9 mouse cellular contexts compared by ENCODE assay signal in genomic region chr11:81996172-81996841, GRCm38 (mm10). TPM values are rescaled to one million over a fixed set of nuclear protein-coding genes. Genes with fewer than 3 reads are reported as not detected.
DNase-seq lines count a peak whose midpoint lies in the region; ATAC-seq and TF ChIP-seq lines count a peak whose summit lies in the region.
"Had no signal": no experiment of that assay in that cellular context is flagged by ENCODE, and none has a peak within 500 bp of the region (broad histone marks: within the 10 kb centered on the region; RNA-seq: fewer than 3 reads in every experiment).

No protein-coding gene starts in this region.

- DNase-seq in 3T3-L1 (ENCODE audit: low read depth, low spot score) (peak; percentile 89), Patski (ENCODE audit: low read depth, low spot score) (no peak)
- DNase-seq in cerebellum, postnatal 14 days, result peak; percentile 84 to 87
- DNase-seq in gastrocnemius, adult 2 months, result peak; percentile 73
- peak; percentile 72 for DNase-seq in kidney, postnatal 14 days
- DNase-seq in liver, embryonic 14.5 days (ENCODE audit: low read depth in 3 of 3, low spot score in 3 of 3), result peak in 1 of 3 experiments; percentile 12
- peak; percentile 36 for DNase-seq in ovary, postnatal 10 days (ENCODE audit: low spot score)
- peak; percentile 50 for DNase-seq in thymus, postnatal 14 days

- H3K9me3 ChIP-seq in liver, embryonic 14.5 days (ENCODE audit: control insufficient read depth, low read length), result no peaks in the 10 kb centered on the region

- no peak overlapping the region for H3K9ac ChIP-seq in liver, embryonic 14.5 days (replicated peaks)

- no peak overlapping the region for H3K27ac ChIP-seq in gastrocnemius, adult 2 months
- no peak overlapping the region for H3K27ac ChIP-seq in liver, embryonic 14.5 days

- peak; percentile 100 for TF ChIP-seq CTCF in Patski (IDR thresholded peaks at IDR 0.05)
- TF ChIP-seq CTCF in gastrocnemius, adult 2 months (IDR thresholded peaks at IDR 0.05), result no peak
- TF ChIP-seq CTCF in liver, embryonic 14.5 days (IDR thresholded peaks at IDR 0.05; ENCODE audit: low read depth), result peak; percentile 98

- in situ Hi-C loops in Patski (cut with MboI; ENCODE audit: low pct_unique_long_range_greater_than_20kb), result loop anchor here (5.0 kb wide), 2 partner anchors 51 to 181 kb away; partner anchors contain the start of gene Ccl7

- H3K36me3 ChIP-seq in liver, embryonic 14.5 days (replicated peaks; ENCODE audit: control insufficient read depth, insufficient read depth, low read depth), result no peaks in the 10 kb centered on the region

- peak; percentile 49 for ATAC-seq in Patski
- no peak for ATAC-seq in liver, embryonic 14.5 days (ENCODE audit: insufficient read depth)

- no peaks in the 10 kb centered on the region for H3K4me1 ChIP-seq in liver, embryonic 14.5 days (replicated peaks; ENCODE audit: control insufficient read depth in 2 of 2, insufficient read depth in 2 of 2, low read length in 1 of 2)

- CTCF ChIA-PET in Patski (lab: Charles Lee), result interaction anchor here (0.6 to 8.2 kb wide), 27 partner anchors 9 to 208 kb away, joined by 3 to 156 read pairs (median 4); partner anchors contain the start of genes Ccl2, Ccl7 and Gm17268

- H3K4me3 ChIP-seq in gastrocnemius, adult 2 months, result no peak overlapping the region
- H3K4me3 ChIP-seq in liver, embryonic 14.5 days (ENCODE audit: insufficient read depth in 1 of 2, low read depth in 2 of 2, low read length in 2 of 2), result no peak overlapping the region

- POLR2A ChIA-PET in Patski (lab: Charles Lee), result interaction anchor here (0.6 to 1.0 kb wide), 3 partner anchors 10 to 35 kb away, joined by 3 to 5 read pairs (median 3); no protein-coding TSS in a partner anchor

- intact Hi-C loops in gastrocnemius, adult 2 months (cut with DNase I), result loop anchor here (1.0 to 5.0 kb wide), 2 partner anchors 51 to 181 kb away; partner anchors contain the start of gene Ccl7

- H3K4me2 ChIP-seq in liver, embryonic 14.5 days (ENCODE audit: low read depth), result no peak overlapping the region

- TF ChIP-seq EP300 in liver, embryonic 14.5 days (IDR thresholded peaks at IDR 0.05; ENCODE audit: low read depth), result no peak

- WGBS in liver, embryonic 14.5 days (ENCODE audit: insufficient replicate concordance), result 56% methylated on average over 10 of the region's 10 CpGs

- no peaks in the 10 kb centered on the region for H3K27me3 ChIP-seq in Patski
- no peaks in the 10 kb centered on the region for H3K27me3 ChIP-seq in liver, embryonic 14.5 days (ENCODE audit: control insufficient read depth, insufficient read depth, low read length)

RNA-seq across cellular contexts. Expression of gene Asic2, which starts 28.1 kb away (rescaled TPM):
- 0.04 TPM for polyA plus RNA-seq in Patski (2021)
- under 1 TPM in 1 of 2 experiments, not detected in 1; 0.10 TPM for total RNA-seq in gastrocnemius, adult 2 months (2021)
- polyA plus RNA-seq in liver, embryonic 14.5 days (2012; rRNA removed), result 0.01 and 0.05 TPM in 2 replicates
- polyA plus RNA-seq in liver, embryonic 14.5 days (2014; fragmentation: Nextera tagmentation; extraction: Ambion mirVana), result 0.04 TPM in 1 of 2 replicates, not detected in the other
- polyA plus RNA-seq: heart, embryonic 16.5 days had no signal

RNA-seq across cellular contexts. Expression of gene Ccl2, which starts 39.1 kb away (rescaled TPM):
- polyA plus RNA-seq in Patski (2021), result 382 TPM
- under 1 TPM in 1 of 2 experiments, not detected in 1; 0.41 TPM for total RNA-seq in gastrocnemius, adult 2 months (2021)
- 0.83 and 1.1 TPM in 2 replicates for polyA plus RNA-seq in liver, embryonic 14.5 days (2012; rRNA removed)
- 0.94 and 1.3 TPM in 2 replicates for polyA plus RNA-seq in liver, embryonic 14.5 days (2014; fragmentation: Nextera tagmentation; extraction: Ambion mirVana)

RNA-seq across cellular contexts. Expression of gene Gm17268, which starts 42.1 kb away (rescaled TPM):
- polyA plus RNA-seq in Patski (2021), result not detected
- total RNA-seq in gastrocnemius, adult 2 months (2021), result not detected
- polyA plus RNA-seq in liver, embryonic 14.5 days (2012; rRNA removed), result not detected in 2 replicates
- polyA plus RNA-seq in liver, embryonic 14.5 days (2014; fragmentation: Nextera tagmentation; extraction: Ambion mirVana), result not detected in 2 replicates
- polyA plus RNA-seq: heart, embryonic 16.5 days had no signal

RNA-seq across cellular contexts. Expression of gene Ccl7, which starts 49.2 kb away (rescaled TPM):
- 9.8 TPM for polyA plus RNA-seq in Patski (2021)
- total RNA-seq in gastrocnemius, adult 2 months (2021), result not detected
- 0.16 and 0.28 TPM in 2 replicates for polyA plus RNA-seq in liver, embryonic 14.5 days (2012; rRNA removed)
- 0.24 and 0.33 TPM in 2 replicates for polyA plus RNA-seq in liver, embryonic 14.5 days (2014; fragmentation: Nextera tagmentation; extraction: Ambion mirVana)

Comparison
In these comparisons a context has a peak if more than half of its experiments do, and no peak if none do; other contexts are left out.
1. RNA of gene Ccl2, which starts 39.1 kb away (polyA plus RNA-seq): 382 TPM in Patski (single experiment); 0.83 to 1.3 TPM in liver, embryonic 14.5 days; every median in the first group is over 100 times any median in the second.